Mouse (Mus musculus): Measurements from ENCODE around the gene Tmem265. TPM values are rescaled to one million over a fixed set of nuclear protein-coding genes. Genes with fewer than 3 reads are reported as not detected.
A peak's percentile ranks its signal among the peaks of the same experiment; 100 is the strongest.

Tmem265 gene
- polyA plus RNA-seq, 1 experiment from 2014 or later: 7.2 TPM

DNA sequence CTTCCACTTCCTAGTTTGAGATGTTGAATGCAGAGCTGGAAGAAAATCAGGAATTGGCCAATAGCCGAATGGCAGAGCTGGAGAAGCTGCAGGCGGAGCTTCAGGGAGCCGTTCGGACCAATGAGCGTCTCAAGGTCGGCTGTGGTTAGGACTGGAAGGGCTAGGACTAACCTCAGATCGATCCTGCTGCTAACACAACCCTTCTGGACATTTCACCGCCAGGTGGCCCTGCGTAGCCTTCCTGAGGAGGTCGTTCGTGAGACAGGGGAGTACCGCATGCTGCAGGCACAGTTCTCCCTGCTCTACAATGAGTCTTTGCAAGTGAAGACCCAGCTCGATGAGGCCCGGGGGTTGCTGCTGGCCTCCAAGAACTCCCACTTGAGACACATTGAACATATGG is 31.4 kb downstream of the Tmem265 start:
- H3K36me3 ChIP-seq: peaks cover 82% of the 10 kb centered on the region
- H3K27ac ChIP-seq (replicated peaks): no peak overlapping the region
- H3K4me3 ChIP-seq: no peak overlapping the region
- no peaks in the 10 kb centered on the region for H3K9me3 ChIP-seq (replicated peaks)
- 91% methylated on average over 14 of the region's 14 CpGs for WGBS
- peaks cover 13% of the 10 kb centered on the region for H3K4me1 ChIP-seq
- no peaks in the 10 kb centered on the region for H3K27me3 ChIP-seq (ENCODE audit: low read depth, poor library complexity, severe bottlenecking)
- DNase-seq (ENCODE audit: low spot score): no peak

DNA sequence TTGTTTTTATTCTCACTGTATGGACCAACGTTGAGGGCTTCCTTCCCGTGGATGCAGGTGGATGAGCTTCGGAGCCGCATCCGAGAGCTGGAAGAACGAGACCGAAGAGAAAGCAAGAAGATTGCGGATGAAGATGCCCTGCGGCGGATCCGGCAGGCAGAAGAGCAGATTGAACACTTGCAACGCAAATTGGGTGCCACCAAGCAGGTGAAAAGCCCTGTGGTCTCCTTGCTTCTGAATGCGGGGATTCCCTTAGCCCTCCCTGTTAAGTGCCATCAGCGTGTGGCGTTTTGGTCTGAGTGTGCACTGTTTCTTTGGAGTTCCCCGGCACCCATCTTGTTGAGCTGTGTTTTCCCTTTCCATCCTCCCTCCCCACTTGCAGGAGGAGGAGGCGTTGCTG is 35.6 kb downstream of the Tmem265 start:
- Histone ChIP-seq H3K9me3 (replicated peaks) (no peaks in the 10 kb centered on the region), H3K27me3 (ENCODE audit: low read depth, poor library complexity, severe bottlenecking) (no peaks in the 10 kb centered on the region), H3K36me3 (peaks cover 100% of the 10 kb centered on the region), H3K27ac (replicated peaks) (no peak overlapping the region), H3K4me1 (no peaks in the 10 kb centered on the region), H3K4me3 (no peak overlapping the region)
- DNase-seq (ENCODE audit: low spot score): no peak
- WGBS: 93% methylated on average over 17 of the region's 17 CpGs

- DNase-seq (ENCODE audit: low spot score): no peak
- H3K9me3 ChIP-seq (replicated peaks): no peaks in the 10 kb centered on the region
- no peak overlapping the region for H3K27ac ChIP-seq (replicated peaks)
- H3K36me3 ChIP-seq: peaks cover 100% of the 10 kb centered on the region
- no peak overlapping the region for H3K4me3 ChIP-seq
- H3K4me1 ChIP-seq: no peaks in the 10 kb centered on the region
- 93% methylated on average over 7 of the region's 7 CpGs for WGBS
- no peaks in the 10 kb centered on the region for H3K27me3 ChIP-seq (ENCODE audit: low read depth, poor library complexity, severe bottlenecking)
Measured at GRCm38 (mm10) chr7:127600612-127601011, 39.4 kb downstream of the Tmem265 start.

- Histone ChIP-seq H3K4me3 (no peak overlapping the region), H3K9me3 (replicated peaks) (no peaks in the 10 kb centered on the region), H3K27me3 (ENCODE audit: low read depth, poor library complexity, severe bottlenecking) (no peaks in the 10 kb centered on the region), H3K27ac (replicated peaks) (no peak overlapping the region), H3K4me1 (no peaks in the 10 kb centered on the region), H3K36me3 (peaks cover 100% of the 10 kb centered on the region)
- WGBS: 84% methylated on average over 4 of the region's 4 CpGs
- DNase-seq (ENCODE audit: low spot score): no peak
Measured at GRCm38 (mm10) chr7:127601735-127602134, 40.5 kb downstream of the Tmem265 start.

DNA sequence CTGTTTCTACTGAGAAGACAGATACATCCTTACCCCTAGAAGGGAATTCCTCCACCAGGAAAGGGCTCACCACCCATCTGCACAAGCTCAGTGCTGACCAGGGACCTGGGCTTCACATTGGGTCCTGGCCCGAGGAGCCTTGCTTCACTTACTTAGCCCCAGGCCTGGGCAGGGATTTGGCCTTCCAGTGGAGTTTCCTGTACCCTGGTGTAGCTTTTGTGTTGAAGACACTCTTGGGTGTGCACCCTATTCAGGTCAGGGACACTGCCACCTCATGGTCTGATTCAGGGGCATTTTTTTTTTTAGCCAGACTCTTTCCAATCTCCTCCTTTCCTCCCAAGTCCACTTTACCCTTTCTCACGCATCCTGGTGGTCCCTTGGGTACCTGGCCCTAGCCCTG is 41.7 kb downstream of the Tmem265 start:
- H3K36me3 ChIP-seq: peaks cover 100% of the 10 kb centered on the region
- no peaks in the 10 kb centered on the region for H3K27me3 ChIP-seq (ENCODE audit: low read depth, poor library complexity, severe bottlenecking)
- H3K4me3 ChIP-seq: no peak overlapping the region
- no peak for DNase-seq (ENCODE audit: low spot score)
- H3K4me1 ChIP-seq: no peaks in the 10 kb centered on the region
- WGBS: 83% methylated on average over 2 of the region's 2 CpGs
- no peak overlapping the region for H3K27ac ChIP-seq (replicated peaks)
- H3K9me3 ChIP-seq (replicated peaks): no peaks in the 10 kb centered on the region

DNA sequence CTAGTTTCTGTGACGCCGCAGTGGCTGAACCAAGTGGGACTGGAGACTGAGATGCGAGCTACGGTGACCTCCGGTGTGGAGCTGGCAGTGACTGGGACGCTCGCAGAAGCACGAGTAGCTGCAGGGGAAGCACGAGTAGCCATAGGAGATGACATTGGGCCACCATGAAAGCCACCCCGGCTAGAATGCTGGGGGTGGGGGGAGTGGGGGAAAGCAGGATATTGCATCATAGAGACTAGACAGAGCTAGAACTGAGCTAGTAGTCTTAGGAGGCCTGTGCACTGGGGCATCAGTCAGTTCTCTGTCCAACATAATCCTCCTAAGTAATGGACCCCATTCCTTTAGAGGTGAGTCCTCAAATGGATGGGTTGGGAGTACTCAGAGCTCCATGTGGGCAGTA is 43.1 kb downstream of the Tmem265 start:
- no peaks in the 10 kb centered on the region for H3K4me1 ChIP-seq
- no peaks in the 10 kb centered on the region for H3K27me3 ChIP-seq (ENCODE audit: low read depth, poor library complexity, severe bottlenecking)
- peaks cover 100% of the 10 kb centered on the region for H3K36me3 ChIP-seq
- 89% methylated on average over 10 of the region's 10 CpGs for WGBS
- H3K9me3 ChIP-seq (replicated peaks): no peaks in the 10 kb centered on the region
- no peak for DNase-seq (ENCODE audit: low spot score)
- no peak overlapping the region for H3K4me3 ChIP-seq
- H3K27ac ChIP-seq (replicated peaks): no peak overlapping the region

DNA sequence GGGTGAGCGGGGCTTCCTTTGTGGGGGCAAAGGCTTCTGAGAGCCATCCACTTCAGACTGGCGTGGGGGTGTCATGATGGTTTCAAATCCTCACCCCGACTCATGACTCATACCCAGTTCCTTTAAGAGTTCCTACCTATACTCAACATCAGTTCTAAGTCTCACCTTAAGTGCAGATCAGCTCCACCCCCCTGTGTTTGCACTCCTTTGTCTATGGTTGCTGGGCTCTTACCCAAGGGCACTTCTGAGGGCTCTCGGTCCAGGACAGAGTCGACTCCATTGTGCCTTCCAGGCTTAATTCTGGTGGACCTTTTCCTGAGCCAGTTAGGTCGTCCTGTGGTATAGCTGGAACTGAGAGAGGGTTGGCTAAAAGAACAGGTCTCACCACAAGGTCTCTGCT is 46.0 kb downstream of the Tmem265 start:
- H3K27ac ChIP-seq (replicated peaks): no peak overlapping the region
- no peaks in the 10 kb centered on the region for H3K4me1 ChIP-seq
- no peaks in the 10 kb centered on the region; the same call in 1 of the 2 replicates for H3K9me3 ChIP-seq (replicated peaks)
- DNase-seq (ENCODE audit: low spot score): no peak
- WGBS: 86% methylated on average over 6 of the region's 6 CpGs
- peaks cover 100% of the 10 kb centered on the region for H3K36me3 ChIP-seq
- no peak overlapping the region for H3K4me3 ChIP-seq
- H3K27me3 ChIP-seq (ENCODE audit: low read depth, poor library complexity, severe bottlenecking): no peaks in the 10 kb centered on the region

- H3K9me3 ChIP-seq (replicated peaks): no peaks in the 10 kb centered on the region; the same call in 1 of the 2 replicates
- WGBS: 96% methylated on average over 29 of the region's 29 CpGs
- peaks cover 21% of the 10 kb centered on the region for H3K4me1 ChIP-seq
- H3K27ac ChIP-seq (replicated peaks): no peak overlapping the region
- DNase-seq (ENCODE audit: low spot score): no peak
- peaks cover 74% of the 10 kb centered on the region for H3K36me3 ChIP-seq
- H3K27me3 ChIP-seq (ENCODE audit: low read depth, poor library complexity, severe bottlenecking): no peaks in the 10 kb centered on the region
- no peak overlapping the region for H3K4me3 ChIP-seq
Measured at GRCm38 (mm10) chr7:127611011-127611410, 49.8 kb downstream of the Tmem265 start.

DNA sequence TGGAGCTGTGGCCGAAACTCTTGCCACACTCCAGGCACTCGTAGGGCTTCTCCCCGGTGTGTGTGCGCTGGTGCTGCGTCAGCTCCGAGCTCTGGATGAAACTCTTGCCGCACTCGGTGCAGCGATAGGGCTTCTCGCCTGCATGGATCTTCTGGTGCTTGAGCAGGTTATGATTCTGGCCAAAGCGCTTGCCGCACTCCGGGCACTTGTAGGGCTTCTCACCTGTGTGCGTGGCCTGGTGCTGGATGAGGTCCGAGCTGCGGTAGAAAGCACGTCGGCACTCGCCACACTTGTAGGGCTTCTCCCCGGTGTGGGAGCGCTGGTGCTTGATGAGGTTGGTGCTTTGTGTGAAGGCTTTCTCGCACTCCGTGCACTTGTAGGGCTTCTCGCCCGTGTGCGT is 50.4 kb downstream of the Tmem265 start:
- Histone ChIP-seq H3K4me3 (peak overlapping the region; percentile 3; the same call in 1 of the 2 replicates), H3K9me3 (replicated peaks) (no peaks in the 10 kb centered on the region; the same call in 1 of the 2 replicates), H3K4me1 (peaks cover 25% of the 10 kb centered on the region), H3K27ac (replicated peaks) (no peak overlapping the region), H3K27me3 (ENCODE audit: low read depth, poor library complexity, severe bottlenecking) (no peaks in the 10 kb centered on the region), H3K36me3 (peaks cover 69% of the 10 kb centered on the region)
- no peak for DNase-seq (ENCODE audit: low spot score)
- whole genome bisulfite sequencing: 97% methylated on average over 26 of the region's 26 CpGs

DNA sequence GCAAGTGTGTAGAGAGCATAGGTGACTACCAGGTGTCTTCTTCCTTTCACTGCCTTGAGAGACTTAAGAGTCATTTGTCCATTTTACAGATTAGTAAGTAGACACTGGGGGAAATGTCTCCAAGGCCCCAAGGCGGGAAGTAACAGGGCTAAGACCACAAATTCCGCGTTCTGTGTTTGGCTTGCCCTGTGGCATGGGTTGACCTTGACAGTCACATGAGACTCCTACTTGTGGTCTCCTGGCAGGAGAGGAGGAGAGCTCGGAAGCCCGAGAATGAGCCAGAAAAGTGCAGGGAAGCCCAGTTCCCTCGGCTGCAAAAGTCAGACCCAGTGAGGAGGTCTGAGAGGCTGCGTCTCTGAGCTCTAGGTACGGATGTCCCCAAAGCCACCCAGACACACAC is 52.3 kb downstream of the Tmem265 start:
- H3K4me1 ChIP-seq: peaks cover 31% of the 10 kb centered on the region
- no peaks in the 10 kb centered on the region for H3K27me3 ChIP-seq (ENCODE audit: low read depth, poor library complexity, severe bottlenecking)
- WGBS: 89% methylated on average over 8 of the region's 8 CpGs
- H3K4me3 ChIP-seq: peak overlapping the region; percentile 88
- 0 out of 2 replicates have a peak overlapping the region, but pooled peaks have one; percentile 96 for H3K27ac ChIP-seq (replicated peaks)
- H3K9me3 ChIP-seq (replicated peaks): peaks cover 5% of the 10 kb centered on the region; the same call in 1 of the 2 replicates
- no peak for DNase-seq (ENCODE audit: low spot score)
- H3K36me3 ChIP-seq: peaks cover 55% of the 10 kb centered on the region

DNA sequence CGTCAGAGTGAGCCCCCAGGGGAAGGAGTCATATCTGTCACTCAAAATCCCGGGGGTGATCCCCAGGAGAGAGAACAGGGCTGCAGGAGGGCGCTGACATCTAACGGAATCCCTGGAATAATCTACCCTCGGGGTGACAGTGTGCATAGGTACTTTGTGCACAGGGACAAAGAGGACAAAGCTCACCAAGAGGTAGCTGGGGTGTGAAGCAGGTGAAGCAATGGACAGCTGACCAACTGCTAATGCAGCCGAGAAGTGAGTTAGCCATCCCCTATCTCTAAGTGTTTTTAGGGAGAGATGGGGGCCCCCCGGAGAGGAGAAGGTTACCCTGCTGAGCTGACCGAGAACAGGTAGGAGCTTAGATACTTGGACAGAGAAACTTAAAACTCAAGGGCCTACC is 52.9 kb downstream of the Tmem265 start:
- Histone ChIP-seq H3K27ac (replicated peaks) (peak overlapping the region; percentile 96), H3K4me3 (peak overlapping the region; percentile 88), H3K36me3 (peaks cover 49% of the 10 kb centered on the region), H3K9me3 (replicated peaks) (peaks cover 5% of the 10 kb centered on the region; the same call in 1 of the 2 replicates), H3K27me3 (ENCODE audit: low read depth, poor library complexity, severe bottlenecking) (no peaks in the 10 kb centered on the region), H3K4me1 (peaks cover 31% of the 10 kb centered on the region)
- DNase-seq (ENCODE audit: low spot score): no peak
- 24% methylated on average over 8 of the region's 8 CpGs for WGBS

DNA sequence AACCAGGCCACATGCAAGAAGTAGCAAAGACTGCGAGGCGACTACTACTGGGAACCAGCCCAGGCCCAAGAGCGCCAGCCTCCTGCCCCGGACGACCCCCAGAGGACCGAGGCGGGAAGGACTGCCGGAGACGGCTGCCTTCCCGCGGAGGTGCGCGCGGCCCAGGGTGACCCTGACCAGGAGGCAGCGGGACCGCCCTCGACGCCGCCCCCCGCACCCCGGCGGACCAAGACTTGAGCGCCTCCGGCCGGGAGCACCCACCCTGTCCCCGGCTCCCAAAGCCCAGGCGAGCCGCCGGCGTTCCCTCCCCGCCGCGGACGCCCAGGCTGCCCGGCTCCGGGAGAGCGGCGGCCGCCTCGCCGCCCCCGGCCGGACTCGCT is 53.3 kb downstream of the Tmem265 start:
- DNase-seq (ENCODE audit: low spot score): peak; percentile 59
- 0% methylated on average over 40 of the region's 44 CpGs for WGBS
- Histone ChIP-seq H3K4me3 (peak overlapping the region; percentile 88), H3K4me1 (peaks cover 31% of the 10 kb centered on the region), H3K27me3 (ENCODE audit: low read depth, poor library complexity, severe bottlenecking) (no peaks in the 10 kb centered on the region), H3K36me3 (peaks cover 45% of the 10 kb centered on the region), H3K9me3 (replicated peaks) (peaks cover 5% of the 10 kb centered on the region; the same call in 1 of the 2 replicates), H3K27ac (replicated peaks) (peak overlapping the region; percentile 96)

GRCm38 (mm10) chr7:127614891-127615843 is 54.0 kb downstream of the Tmem265 start, which contains the start of gene Zfp629:
Gene Zfp629 (minus strand): TSS chr7:127615797.
- peak; percentile 90 for DNase-seq (ENCODE audit: low spot score)
- no peaks in the 10 kb centered on the region for H3K27me3 ChIP-seq (ENCODE audit: low read depth, poor library complexity, severe bottlenecking)
- peaks cover 5% of the 10 kb centered on the region; the same call in 1 of the 2 replicates for H3K9me3 ChIP-seq (replicated peaks)
- peak within 1 kb of the TSS; percentile 96 for H3K27ac ChIP-seq (replicated peaks)
- under 1% methylated on average over 47 of the region's 50 CpGs for WGBS
- peak within 1 kb of the TSS; percentile 88 for H3K4me3 ChIP-seq
- peaks cover 31% of the 10 kb centered on the region for H3K4me1 ChIP-seq
- H3K36me3 ChIP-seq: peaks cover 38% of the 10 kb centered on the region
